Comparison of ENCODE assay signal across 9 mouse cellular contexts in the genomic region with DNA sequence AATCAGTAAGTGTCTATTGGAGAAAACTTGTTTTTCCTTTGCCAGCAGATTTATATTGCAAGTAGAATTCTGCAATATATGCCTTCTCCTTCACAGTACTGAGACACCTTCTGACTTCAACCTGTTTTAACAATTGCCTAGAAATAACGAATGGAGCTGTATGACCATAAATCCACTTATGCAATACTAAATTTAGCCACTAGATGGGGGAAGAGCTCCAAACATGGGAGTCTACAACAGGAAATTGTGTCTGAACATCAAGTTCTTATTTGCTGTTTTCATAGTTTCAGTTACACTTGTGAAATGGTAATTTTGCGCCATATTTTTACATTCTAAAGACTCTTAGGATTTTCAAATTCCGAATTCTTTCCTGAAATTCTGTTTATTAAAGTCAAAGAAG. TPM values are rescaled to one million over a fixed set of nuclear protein-coding genes. Genes with fewer than 3 reads are reported as not detected.
A peak's percentile ranks its signal among the peaks of the same experiment; 100 is the strongest.
DNase-seq lines count a peak whose midpoint lies in the region; ATAC-seq and TF ChIP-seq lines count a peak whose summit lies in the region.
"Had no signal": no experiment of that assay in that cellular context is flagged by ENCODE, and none has a peak within 500 bp of the region (broad histone marks: within the 10 kb centered on the region; RNA-seq: fewer than 3 reads in every experiment).

No protein-coding gene starts in this region.

- no peaks in the 10 kb centered on the region for H3K4me1 ChIP-seq in intestine, postnatal 0 days (replicated peaks; ENCODE audit: control insufficient read depth, insufficient read depth, low read length)
- H3K4me1 ChIP-seq in intestine, embryonic 15.5 days (replicated peaks), result no peaks in the 10 kb centered on the region
- H3K4me1 ChIP-seq in ES-E14 (ENCODE audit: control insufficient read depth in 2 of 2, insufficient read depth in 2 of 2, low read length in 2 of 2, poor library complexity in 1 of 2), result no peaks in the 10 kb centered on the region
- H3K4me1 ChIP-seq: embryonic facial prominence, embryonic 13.5 days had no signal

- in situ Hi-C loops in ES-E14 (cut with MboI; ENCODE audit: low sequenced_read_pairs in 2 of 2, unreplicated experiment in 2 of 2), result loop anchor here in 1 of 2 experiments (25.0 kb wide), 1 partner anchor 1144 kb away; no protein-coding TSS in a partner anchor

- H3K4me2 ChIP-seq in intestine, postnatal 0 days (replicated peaks; ENCODE audit: low read depth), result no peak overlapping the region
- no peak overlapping the region for H3K4me2 ChIP-seq in intestine, embryonic 15.5 days (replicated peaks)
- H3K4me2 ChIP-seq: embryonic facial prominence, embryonic 13.5 days had no signal

- DNase-seq in 3T3-L1 (ENCODE audit: low read depth, low spot score) (peak; percentile 91), ES-E14 (ENCODE audit: low read depth, low spot score) (peak; percentile 62)
- DNase-seq in embryo, embryonic 10.5 days (ENCODE audit: low spot score), result peak; percentile 94
- DNase-seq in lung, postnatal 10 days, result peak; percentile 54
- no peak for DNase-seq in urinary bladder, postnatal 36 days (ENCODE audit: low spot score in 2 of 2)
- DNase-seq in ovary, postnatal 10 days (ENCODE audit: low spot score), result no peak

- no peak overlapping the region for H3K27ac ChIP-seq in intestine, postnatal 0 days (ENCODE audit: low read depth, low read length)
- H3K27ac ChIP-seq in intestine, embryonic 15.5 days, result no peak overlapping the region
- H3K27ac ChIP-seq in ES-E14 (ENCODE audit: insufficient read depth, low read depth, low read length, poor library complexity, severe bottlenecking), result no peak overlapping the region
- H3K27ac ChIP-seq: embryonic facial prominence, embryonic 13.5 days had no signal

- no peak overlapping the region for H3K4me3 ChIP-seq in intestine, postnatal 0 days (ENCODE audit: low read depth, low read length)
- no peak overlapping the region for H3K4me3 ChIP-seq in intestine, embryonic 15.5 days (replicated peaks)
- no peak overlapping the region for H3K4me3 ChIP-seq in ES-E14 (ENCODE audit: insufficient read depth in 1 of 2, low read depth in 1 of 2, low read length in 2 of 2, poor library complexity in 1 of 2, severe bottlenecking in 1 of 2)
- H3K4me3 ChIP-seq: embryonic facial prominence, embryonic 13.5 days had no signal

- ATAC-seq in intestine, postnatal 0 days, result no peak
- no peak for ATAC-seq in intestine, embryonic 15.5 days

- WGBS in intestine, postnatal 0 days, result 3% methylated on average over 3 of the region's 3 CpGs
- WGBS in intestine, embryonic 15.5 days, result 2% methylated on average over 3 of the region's 3 CpGs

- H3K36me3 ChIP-seq in intestine, postnatal 0 days (ENCODE audit: control insufficient read depth, insufficient read depth), result no peaks in the 10 kb centered on the region
- no peaks in the 10 kb centered on the region for H3K36me3 ChIP-seq in intestine, embryonic 15.5 days
- no peaks in the 10 kb centered on the region for H3K36me3 ChIP-seq in ES-E14 (ENCODE audit: control insufficient read depth, insufficient read depth, low read length, poor library complexity, severe bottlenecking)
- H3K36me3 ChIP-seq: embryonic facial prominence, embryonic 13.5 days had no signal

- no peaks in the 10 kb centered on the region for H3K27me3 ChIP-seq in intestine, postnatal 0 days (replicated peaks; ENCODE audit: control insufficient read depth, insufficient read depth, low read length)
- no peaks in the 10 kb centered on the region for H3K27me3 ChIP-seq in intestine, embryonic 15.5 days (replicated peaks)
- H3K27me3 ChIP-seq: embryonic facial prominence, embryonic 13.5 days had no signal

- H3K9me3 ChIP-seq in intestine, postnatal 0 days (ENCODE audit: control insufficient read depth), result no peaks in the 10 kb centered on the region
- H3K9me3 ChIP-seq in intestine, embryonic 15.5 days, result no peaks in the 10 kb centered on the region
- no peaks in the 10 kb centered on the region for H3K9me3 ChIP-seq in ES-E14 (ENCODE audit: control insufficient read depth, insufficient read depth, low read depth, low read length)
- H3K9me3 ChIP-seq: embryonic facial prominence, embryonic 13.5 days had no signal

- no peak overlapping the region for H3K9ac ChIP-seq in intestine, postnatal 0 days (ENCODE audit: low read depth, low read length)
- no peak overlapping the region for H3K9ac ChIP-seq in intestine, embryonic 15.5 days
- H3K9ac ChIP-seq in ES-E14 (ENCODE audit: insufficient read depth, low read depth, low read length, poor library complexity, severe bottlenecking), result no peak overlapping the region
- H3K9ac ChIP-seq: embryonic facial prominence, embryonic 13.5 days had no signal

- peak; percentile 87 for TF ChIP-seq CTCF in intestine, postnatal 0 days (IDR thresholded peaks at IDR 0.05; ENCODE audit: low read depth)

TF ChIP-seq in ES-E14, 5 proteins besides CTCF, POLR2A, EP300 and RAD21:
- TF ChIP-seq ZC3H11A (IDR thresholded peaks at IDR 0.05; ENCODE audit: borderline replicate concordance, low read depth, low read length), result peak; percentile 90
- TF ChIP-seq ZNF384 (IDR thresholded peaks at IDR 0.05; ENCODE audit: low read depth, low read length), result no peak
- TF ChIP-seq CHD2 (IDR thresholded peaks at IDR 0.05; ENCODE audit: low read depth, low read length), result no peak
- no peak for TF ChIP-seq HCFC1 (IDR thresholded peaks at IDR 0.05; ENCODE audit: borderline replicate concordance, insufficient read depth, low read length)

RNA-seq across cellular contexts. Expression of gene Fstl5, which starts 6.2 kb away (rescaled TPM):
- polyA plus RNA-seq in intestine, postnatal 0 days (2015; fragmentation: Nextera tagmentation; extraction: Ambion mirVana), result 1.9 and 2.2 TPM in 2 replicates
- 4.0 and 4.1 TPM in 2 replicates for polyA plus RNA-seq in intestine, embryonic 15.5 days (2015; fragmentation: Nextera tagmentation; extraction: Ambion mirVana)
- total RNA-seq in ES-E14 (2012; rRNA removed), result 0.13 and 0.48 TPM in 2 replicates

Comparison
In these comparisons a context has a peak if more than half of its experiments do, and no peak if none do; other contexts are left out.
1. DNase-seq: peak in 3T3-L1 (single experiment), ES-E14 (single experiment), embryo, embryonic 10.5 days (single experiment) and lung, postnatal 10 days (single experiment); none in urinary bladder, postnatal 36 days (0 of 2) and ovary, postnatal 10 days (single experiment).